Mouse (Mus musculus) forebrain, embryonic 16.5 days (tissue): ENCODE measurements around the gene Pkn1. TPM values are rescaled to one million over a fixed set of nuclear protein-coding genes. Genes with fewer than 3 reads are reported as not detected.

Experiments
- ATAC-seq: fragments of 200-750 bp; cut with Nextera tagmentation; 2 replicates; pipeline ENCODE4 v1.8.0; 2017; ENCODE audit warnings: mild to moderate bottlenecking, moderate library complexity
- H3K27ac ChIP-seq: fragments of 300-500 bp; sonication (generic); 2 replicates; pipeline ENCODE4 v1.5.1; 2014; ENCODE audit warnings: low read length, control low read depth
- H3K27me3 ChIP-seq: fragments of 300-500 bp; sonication (generic); replicated peaks from 2 replicates; pipeline ENCODE4 v1.6.1; 2014; ENCODE audit warnings: low read length; ENCODE audit not compliant: control insufficient read depth, insufficient read depth
- H3K36me3 ChIP-seq: fragments of 300-500 bp; sonication (generic); 2 replicates; pipeline ENCODE4 v1.6.1; 2014; ENCODE audit not compliant: control insufficient read depth, insufficient read depth
- H3K4me1 ChIP-seq: fragments of 300-500 bp; sonication (generic); replicated peaks from 2 replicates; pipeline ENCODE4 v1.6.1; 2014; ENCODE audit warnings: low read length; ENCODE audit not compliant: control insufficient read depth, insufficient read depth
- H3K4me2 ChIP-seq: fragments of 300-500 bp; sonication (generic); 2 replicates; pipeline ENCODE4 v1.6.1; 2014; ENCODE audit warnings: mild to moderate bottlenecking, low read length, control low read depth
- H3K4me3 ChIP-seq: fragments of 300-500 bp; sonication (generic); replicated peaks from 2 replicates; pipeline ENCODE4 v1.5.1; 2014; ENCODE audit warnings: mild to moderate bottlenecking, low read length, control low read depth
- H3K9ac ChIP-seq: fragments of 300-500 bp; sonication (generic); replicated peaks from 2 replicates; pipeline ENCODE4 v1.6.1; 2014; ENCODE audit warnings: low read depth, low read length, control low read depth
- H3K9me3 ChIP-seq: fragments of 300-500 bp; sonication (generic); 2 replicates; pipeline ENCODE4 v1.6.1; 2016; ENCODE audit warnings: low read length; ENCODE audit not compliant: control insufficient read depth
- WGBS: fragments of 180-500 bp; shearing (Covaris S2); extraction: QIAGEN DNeasy Blood & Tissue Kit; methylation state at CpG from one replicate; pipeline ENCODE4 v1.1.7; 2014; 5-methylcytosine and 5-hydroxymethylcytosine counted together
- microRNA-seq: library from miRNA; unstranded; fragments of <30 nt; microRNA quantifications from one replicate; pipeline ENCODE4, GENCODE M21; 2017
- polyA plus RNA-seq: library from polyadenylated mRNA; unstranded; fragments of >200 nt; fragmentation: Nextera tagmentation; extraction: Ambion mirVana; gene quantifications from 2 replicates; pipeline ENCODE4 v1.2.1, GENCODE M21; 2015

Gene Pkn1
- polyA plus RNA-seq, 1 experiment from 2014 or later: 36.0 TPM

DNA sequence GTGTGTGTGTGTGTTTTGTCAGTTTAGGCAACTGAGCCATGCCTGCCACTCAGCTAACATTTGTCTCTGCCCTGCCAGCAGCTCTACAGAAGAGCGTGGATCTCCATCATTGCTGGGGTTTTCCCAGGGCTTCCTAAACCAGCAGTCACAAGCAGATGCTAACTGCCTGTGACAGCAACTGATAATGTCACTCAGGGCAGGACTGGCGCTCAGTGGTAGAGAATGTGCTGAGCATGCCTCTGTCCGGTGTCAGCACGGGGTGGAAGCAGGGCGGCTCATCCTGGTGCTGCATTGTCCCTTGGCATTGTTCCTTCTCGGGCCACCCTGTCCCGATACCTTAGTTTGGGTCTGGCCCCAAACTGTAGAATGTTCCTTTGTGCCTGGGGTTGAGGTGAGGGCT is 75.4 kb downstream of the Pkn1 start:
- Histone ChIP-seq H3K4me1 (peaks cover 3% of the 10 kb centered on the region; the same call in 1 of the 2 replicates), H3K9me3 (no peaks in the 10 kb centered on the region), H3K36me3 (no peaks in the 10 kb centered on the region), H3K9ac (no peak overlapping the region), H3K4me3 (no peak overlapping the region), H3K27me3 (no peaks in the 10 kb centered on the region), H3K4me2 (no peak overlapping the region), H3K27ac (no peak overlapping the region)
- ATAC-seq: no peak
- 87% methylated on average over 7 of the region's 7 CpGs for WGBS

DNA sequence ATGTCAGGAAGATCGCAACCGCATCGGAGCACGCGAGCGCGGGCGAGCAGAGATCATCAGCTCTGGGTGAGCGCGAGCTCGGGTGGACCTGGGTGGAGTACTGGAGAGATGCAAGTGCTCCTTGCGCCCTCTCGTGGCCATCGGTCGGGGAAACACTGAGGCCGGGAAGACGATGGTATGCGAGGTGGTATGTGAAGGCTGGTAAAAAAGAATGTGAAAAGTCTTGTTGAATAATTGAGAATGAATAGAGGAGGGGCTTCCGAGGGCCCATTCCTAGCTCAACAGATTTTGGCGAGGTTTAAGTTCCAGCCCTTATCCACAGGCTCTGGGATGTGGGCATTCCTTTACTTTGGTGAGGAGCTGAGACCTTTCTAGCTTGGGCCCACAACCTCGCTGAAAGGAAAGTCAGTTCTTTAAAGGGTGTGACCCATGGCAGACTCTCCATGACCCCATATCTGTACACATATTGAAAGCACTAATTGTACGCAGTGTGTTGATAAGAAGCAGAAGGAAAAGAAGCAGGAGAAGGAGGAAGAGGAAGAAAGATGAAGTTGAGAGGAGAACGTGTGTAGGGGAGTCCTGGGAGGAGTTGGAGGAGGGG is 76.5 kb downstream of the Pkn1 start:
- Histone ChIP-seq H3K9me3 (no peaks in the 10 kb centered on the region), H3K4me3 (peak overlapping the region; percentile 52), H3K27ac (no peak overlapping the region), H3K4me1 (peaks cover 3% of the 10 kb centered on the region; the same call in 1 of the 2 replicates), H3K27me3 (no peaks in the 10 kb centered on the region), H3K36me3 (no peaks in the 10 kb centered on the region), H3K4me2 (peak overlapping the region; percentile 93), H3K9ac (peak overlapping the region; percentile 79)
- ATAC-seq: peak; percentile 97
- WGBS: 10% methylated on average over 23 of the region's 23 CpGs

DNA sequence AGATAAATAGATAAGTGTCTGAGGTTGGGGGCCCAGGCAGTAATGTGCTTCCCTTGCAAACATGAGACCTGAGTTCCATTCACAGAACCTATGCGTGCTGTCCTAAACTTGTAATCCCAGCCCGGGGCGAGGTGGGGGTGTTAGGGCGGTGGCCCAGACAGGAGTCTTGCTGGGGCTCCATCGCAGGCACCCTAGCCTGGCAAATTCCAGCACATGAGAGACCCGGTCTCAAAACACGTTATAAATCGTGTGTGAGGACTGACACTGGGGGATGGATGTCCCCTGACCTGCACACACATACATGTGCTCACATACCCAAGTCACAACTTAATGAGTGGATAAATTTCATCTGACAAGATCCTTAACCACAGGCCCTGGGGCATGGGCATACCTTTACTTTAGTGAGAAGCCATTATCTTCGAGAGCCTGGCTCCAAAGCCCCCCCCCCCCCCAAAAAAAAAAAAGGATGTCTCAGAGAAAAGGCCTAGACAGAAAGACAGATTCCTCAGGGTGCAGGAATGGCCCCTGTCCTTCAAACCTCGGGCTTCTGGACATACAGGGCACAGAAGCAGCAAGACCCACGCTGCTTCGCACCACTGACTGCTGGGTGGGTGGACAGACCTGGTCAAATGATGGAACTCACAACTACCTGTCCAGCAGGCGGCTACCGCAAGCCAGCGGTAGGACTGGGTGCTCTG is 77.1 kb downstream of the Pkn1 start:
- H3K9me3 ChIP-seq: no peaks in the 10 kb centered on the region
- no peaks in the 10 kb centered on the region for H3K36me3 ChIP-seq
- no peak overlapping the region for H3K27ac ChIP-seq
- peak overlapping the region; percentile 79 for H3K9ac ChIP-seq
- peak overlapping the region; percentile 52 for H3K4me3 ChIP-seq
- H3K27me3 ChIP-seq: no peaks in the 10 kb centered on the region
- peak overlapping the region; percentile 93 for H3K4me2 ChIP-seq
- peak; percentile 26 for ATAC-seq
- peaks cover 3% of the 10 kb centered on the region; the same call in 1 of the 2 replicates for H3K4me1 ChIP-seq
- 54% methylated on average over 15 of the region's 15 CpGs for WGBS

DNA sequence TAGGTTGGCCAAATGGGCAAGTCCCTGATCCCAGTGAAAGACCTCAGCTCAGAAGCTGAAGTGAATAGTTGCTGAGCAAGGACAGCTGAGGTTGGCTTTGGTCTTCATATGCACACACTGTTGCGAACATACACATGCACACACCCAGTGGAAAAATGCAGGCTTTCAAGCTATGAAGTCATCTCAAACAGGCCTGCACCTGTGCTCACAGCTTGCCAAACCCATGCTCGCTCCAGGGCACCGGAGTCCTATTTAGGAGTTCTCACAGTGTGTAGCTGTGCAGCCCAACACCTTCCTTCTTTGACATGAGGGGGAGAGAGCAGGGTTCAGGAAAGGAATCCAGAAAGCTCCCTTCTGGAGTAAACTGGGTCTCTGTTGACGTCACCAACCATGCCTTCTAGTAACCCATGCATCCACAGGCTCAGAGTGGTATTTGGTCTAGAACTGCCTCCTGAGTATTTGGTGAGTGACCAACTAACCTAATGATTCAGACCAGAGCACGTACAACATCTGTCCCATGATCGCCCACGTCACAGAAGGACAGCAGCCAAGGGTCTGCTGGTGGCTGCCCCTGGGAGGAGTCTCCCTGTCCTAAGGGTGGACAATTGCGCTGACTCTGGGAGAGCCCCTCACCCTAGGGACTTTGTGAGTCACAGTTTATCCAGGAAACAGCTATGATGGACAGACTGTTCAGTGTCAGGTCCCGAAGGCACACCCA is 79.3 kb downstream of the Pkn1 start:
- H3K4me1 ChIP-seq: peaks cover 3% of the 10 kb centered on the region; the same call in 1 of the 2 replicates
- H3K4me2 ChIP-seq: no peak overlapping the region
- no peak overlapping the region for H3K4me3 ChIP-seq
- no peaks in the 10 kb centered on the region for H3K36me3 ChIP-seq
- H3K27me3 ChIP-seq: no peaks in the 10 kb centered on the region
- no peak overlapping the region for H3K9ac ChIP-seq
- WGBS: 87% methylated on average over 9 of the region's 9 CpGs
- ATAC-seq: no peak
- H3K9me3 ChIP-seq: no peaks in the 10 kb centered on the region
- H3K27ac ChIP-seq: no peak overlapping the region

DNA sequence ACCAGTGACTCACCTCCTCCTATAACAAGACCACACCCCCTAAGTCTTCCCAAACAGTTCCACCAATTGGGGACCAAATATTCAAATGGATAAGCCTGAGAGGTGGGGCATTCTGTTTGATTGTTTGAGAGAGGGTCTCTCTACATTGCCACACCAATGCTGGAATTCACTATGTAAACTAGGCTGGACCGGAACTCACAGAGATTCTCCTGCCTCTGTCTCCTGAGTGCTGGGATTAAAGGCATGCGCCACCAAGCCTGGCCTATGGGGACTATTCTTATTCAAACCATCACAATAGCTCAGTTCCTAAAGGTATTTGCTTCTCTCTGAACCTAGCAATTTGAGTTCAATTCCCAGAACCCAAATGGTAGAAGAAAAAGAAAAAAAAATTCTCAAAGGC is 80.4 kb downstream of the Pkn1 start:
- H3K27ac ChIP-seq: no peak overlapping the region
- peaks cover 6% of the 10 kb centered on the region for H3K36me3 ChIP-seq
- WGBS: 93% methylated on average over 2 of the region's 2 CpGs
- H3K27me3 ChIP-seq: no peaks in the 10 kb centered on the region
- peaks cover 3% of the 10 kb centered on the region; the same call in 1 of the 2 replicates for H3K4me1 ChIP-seq
- no peaks in the 10 kb centered on the region for H3K9me3 ChIP-seq
- no peak overlapping the region for H3K4me3 ChIP-seq
- H3K9ac ChIP-seq: no peak overlapping the region
- no peak overlapping the region for H3K4me2 ChIP-seq
- ATAC-seq: no peak

DNA sequence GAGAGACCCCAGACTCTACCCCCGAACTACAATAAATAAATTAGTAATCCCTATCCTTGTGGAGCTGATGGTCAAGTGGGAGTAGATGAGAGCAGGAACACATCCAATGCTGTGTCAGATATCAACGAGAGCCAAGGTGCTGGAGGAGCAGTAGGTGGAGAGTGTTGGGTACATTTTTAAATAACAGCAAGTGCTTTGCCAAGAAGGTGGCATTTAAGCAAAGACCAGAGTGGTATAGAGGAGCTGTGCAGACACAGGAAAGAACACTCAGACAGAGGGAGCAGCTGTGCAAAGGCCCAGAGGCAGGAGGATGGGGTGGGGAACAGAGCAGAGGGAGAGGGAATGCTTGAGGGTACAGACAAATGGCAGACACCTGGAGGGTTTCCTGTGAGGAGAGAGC is 81.9 kb downstream of the Pkn1 start:
- no peak for ATAC-seq
- H3K9me3 ChIP-seq: no peaks in the 10 kb centered on the region
- 96% methylated on average over 2 of the region's 2 CpGs for WGBS
- peaks cover 10% of the 10 kb centered on the region for H3K36me3 ChIP-seq
- H3K9ac ChIP-seq: no peak overlapping the region
- H3K4me1 ChIP-seq: peaks cover 2% of the 10 kb centered on the region; the same call in 1 of the 2 replicates
- H3K4me3 ChIP-seq: no peak overlapping the region
- H3K27me3 ChIP-seq: no peaks in the 10 kb centered on the region
- H3K27ac ChIP-seq: no peak overlapping the region
- H3K4me2 ChIP-seq: no peak overlapping the region

DNA sequence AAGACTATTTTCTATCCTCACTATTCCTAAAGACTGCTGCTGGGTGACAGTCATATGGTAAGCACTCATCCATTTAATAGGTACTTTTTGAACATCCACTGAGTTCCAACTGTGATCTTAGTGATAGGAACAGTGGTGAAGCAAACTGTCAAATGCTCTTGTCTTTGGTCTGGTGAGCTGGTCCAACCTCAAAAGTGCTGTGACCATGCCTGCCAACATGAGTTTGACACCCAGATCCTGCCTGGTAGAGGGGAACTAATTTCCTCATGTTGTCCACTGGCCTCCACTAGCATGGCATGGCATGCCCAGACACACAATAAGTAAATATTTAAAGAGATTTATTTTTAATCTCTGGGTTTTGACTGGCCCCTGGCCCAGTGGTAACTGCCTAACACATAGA is 82.4 kb downstream of the Pkn1 start:
- Histone ChIP-seq H3K4me3 (no peak overlapping the region), H3K4me2 (no peak overlapping the region), H3K27ac (no peak overlapping the region), H3K9ac (no peak overlapping the region), H3K27me3 (no peaks in the 10 kb centered on the region), H3K4me1 (no peaks in the 10 kb centered on the region), H3K9me3 (no peaks in the 10 kb centered on the region), H3K36me3 (peaks cover 15% of the 10 kb centered on the region)
- no peak for ATAC-seq

Small RNA genes within 50 kb of the gene (microRNA-seq; reads per million reads assigned to microRNA genes)
- gene Mir1668: not detected

Other genes starting within 250 kb of the Pkn1 start
- gene Scoc, start 240.8 kb downstream of the Pkn1 start, polyA plus RNA-seq: 245 and 251 TPM in 2 replicates
- not detected in 2 replicates for gene Olfr370, start 163.4 kb downstream of the Pkn1 start, polyA plus RNA-seq
- 281 and 325 TPM in 2 replicates for gene Ndufb7, start 132.5 kb downstream of the Pkn1 start, polyA plus RNA-seq
- gene Tecr, start 91.2 kb downstream of the Pkn1 start, polyA plus RNA-seq: 694 and 809 TPM in 2 replicates
- gene Dnajb1, start 91.0 kb downstream of the Pkn1 start, polyA plus RNA-seq: 58.6 and 62.3 TPM in 2 replicates
- 147 and 151 TPM in 2 replicates for gene Gipc1, start 46.5 kb downstream of the Pkn1 start, polyA plus RNA-seq
- 0.45 and 1.3 TPM in 2 replicates for gene Ptger1, start 32.5 kb downstream of the Pkn1 start, polyA plus RNA-seq
- gene Ddx39, start 16.0 kb upstream of the Pkn1 start, polyA plus RNA-seq: 116 TPM in 2 replicates
- gene Adgre5, start 42.1 kb upstream of the Pkn1 start, polyA plus RNA-seq: 8.1 and 10.8 TPM in 2 replicates
- gene Adgrl1, start 200.9 kb upstream of the Pkn1 start, polyA plus RNA-seq: 57.4 and 60.4 TPM in 2 replicates